Mouse (Mus musculus): ENCODE data around the gene Kmt2d. TPM values are rescaled to one million over a fixed set of nuclear protein-coding genes. Genes with fewer than 3 reads are reported as not detected.
A peak's percentile ranks its signal among the peaks of the same experiment; 100 is the strongest.

The Kmt2d gene
- polyA plus RNA-seq, 1 experiment from 2014 or later = 17.6 TPM

DNA sequence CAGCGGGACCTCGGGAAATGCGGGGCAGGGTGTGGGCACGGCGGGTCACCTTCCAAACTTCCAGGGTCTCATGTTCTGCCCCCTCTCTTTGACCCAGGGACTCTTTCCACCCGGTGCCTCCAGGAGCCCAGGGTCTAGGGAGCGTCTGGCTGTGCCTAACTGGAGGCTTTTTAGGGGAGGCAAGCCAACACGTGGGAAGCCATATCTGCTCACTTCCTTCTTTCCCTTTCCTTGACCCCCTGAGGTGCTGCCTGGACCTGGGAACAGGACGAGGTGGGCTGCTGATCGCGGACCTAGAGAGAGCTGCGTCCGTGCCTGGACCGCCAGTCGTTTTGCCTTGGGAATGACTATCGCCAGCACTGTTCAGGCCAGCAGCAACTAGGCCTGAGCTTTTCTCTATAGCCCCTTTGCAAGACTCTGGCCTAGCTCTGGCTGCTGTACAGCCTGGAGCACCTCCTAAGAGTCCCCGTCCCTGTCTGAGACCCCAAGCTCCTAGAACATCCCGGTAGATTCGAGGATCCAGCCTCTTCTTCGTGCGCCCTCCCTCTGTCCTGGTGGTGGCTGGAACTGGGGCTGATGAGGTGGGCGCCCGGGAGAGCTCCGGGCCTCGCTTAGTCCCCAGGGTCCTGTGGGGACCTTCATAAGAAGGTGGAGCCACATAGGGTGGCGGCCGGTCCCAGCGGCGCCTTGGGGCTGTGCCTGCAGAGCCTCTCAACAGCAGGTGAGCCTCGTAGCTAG lies 64.8 kb downstream of the Kmt2d start:
- H3K27ac ChIP-seq (replicated peaks; ENCODE audit: low read depth, low read length) = no peak overlapping the region
- peak overlapping the region; percentile 67 for H3K4me2 ChIP-seq (ENCODE audit: low read depth, severe bottlenecking)
- 4% methylated on average over 30 of the region's 30 CpGs for WGBS
- ATAC-seq (ENCODE audit: insufficient number of reproducible peaks, low FRiP score, low TSS enrichment, low read depth) = no peak
- peak overlapping the region; percentile 31 for H3K4me3 ChIP-seq (ENCODE audit: low read depth, low read length)
- peaks cover 21% of the 10 kb centered on the region for H3K4me1 ChIP-seq (ENCODE audit: control insufficient read depth, insufficient read depth, low read length)
- peak; percentile 56 for DNase-seq (ENCODE audit: low spot score)
- no peaks in the 10 kb centered on the region; the same call in 1 of the 2 replicates for H3K36me3 ChIP-seq (ENCODE audit: control insufficient read depth, insufficient read depth, low read length)
- no peaks in the 10 kb centered on the region for H3K9me3 ChIP-seq (ENCODE audit: control insufficient read depth, low read length)
- H3K27me3 ChIP-seq (ENCODE audit: control insufficient read depth, insufficient read depth, low read length) = peaks cover 91% of the 10 kb centered on the region
- no peak overlapping the region for H3K9ac ChIP-seq (ENCODE audit: low read length)

GRCm38 (mm10) chr15:98805324-98806040 lies 65.5 kb downstream of the Kmt2d start:
- H3K27ac ChIP-seq (replicated peaks; ENCODE audit: low read depth, low read length) = no peak overlapping the region
- H3K4me1 ChIP-seq (ENCODE audit: control insufficient read depth, insufficient read depth, low read length) = peaks cover 21% of the 10 kb centered on the region
- no peak for ATAC-seq (ENCODE audit: insufficient number of reproducible peaks, low FRiP score, low TSS enrichment, low read depth)
- peak overlapping the region; percentile 28; the same call in 1 of the 2 replicates for H3K9ac ChIP-seq (ENCODE audit: low read length)
- H3K9me3 ChIP-seq (ENCODE audit: control insufficient read depth, low read length) = no peaks in the 10 kb centered on the region
- DNase-seq (ENCODE audit: low spot score) = peak; percentile 80
- no peaks in the 10 kb centered on the region for H3K36me3 ChIP-seq (ENCODE audit: control insufficient read depth, insufficient read depth, low read length)
- WGBS = under 1% methylated on average over 64 of the region's 64 CpGs
- H3K4me3 ChIP-seq (ENCODE audit: low read depth, low read length) = peak overlapping the region; percentile 31
- peak overlapping the region; percentile 67 for H3K4me2 ChIP-seq (ENCODE audit: low read depth, severe bottlenecking)
- H3K27me3 ChIP-seq (ENCODE audit: control insufficient read depth, insufficient read depth, low read length) = peaks cover 96% of the 10 kb centered on the region

DNA sequence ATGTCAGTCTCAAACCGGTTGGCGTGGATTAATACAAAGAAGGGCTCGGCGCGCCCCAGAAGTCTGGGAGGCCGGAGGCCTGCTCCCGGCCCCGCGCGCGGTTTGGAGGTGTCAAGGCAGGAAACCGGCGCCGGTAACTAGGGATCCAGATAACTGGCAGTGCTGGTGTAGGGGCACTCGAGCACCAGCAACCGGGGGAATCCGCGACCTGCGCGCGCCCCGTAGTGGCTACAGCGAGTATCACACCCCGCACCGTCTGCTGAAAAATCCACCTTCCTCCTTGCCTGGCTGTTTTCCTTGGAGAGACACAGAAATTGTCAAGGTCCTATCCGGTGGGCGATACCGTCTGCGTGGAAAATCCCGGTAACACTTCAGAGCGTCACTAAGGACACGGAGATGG lies 67.0 kb downstream of the Kmt2d start:
- no peak for ATAC-seq (ENCODE audit: insufficient number of reproducible peaks, low FRiP score, low TSS enrichment, low read depth)
- H3K4me2 ChIP-seq (ENCODE audit: low read depth, severe bottlenecking) = no peak overlapping the region; the same call in 1 of the 2 replicates
- under 1% methylated on average over 32 of the region's 32 CpGs for WGBS

GRCm38 (mm10) chr15:98802926-98803325 lies 68.1 kb downstream of the Kmt2d start:
- H3K4me3 ChIP-seq (ENCODE audit: low read depth, low read length) = no peak overlapping the region
- no peak for DNase-seq (ENCODE audit: low spot score)
- 5% methylated on average over 8 of the region's 8 CpGs for WGBS

More for the DNA sequence above, 67.0 kb downstream of the Kmt2d start:
- Histone ChIP-seq H3K27ac (replicated peaks; ENCODE audit: low read depth, low read length) (no peak overlapping the region), H3K36me3 (ENCODE audit: control insufficient read depth, insufficient read depth, low read length) (no peaks in the 10 kb centered on the region), H3K4me1 (ENCODE audit: control insufficient read depth, insufficient read depth, low read length) (peaks cover 21% of the 10 kb centered on the region), H3K9ac (ENCODE audit: low read length) (no peak overlapping the region), H3K27me3 (ENCODE audit: control insufficient read depth, insufficient read depth, low read length) (peaks cover 98% of the 10 kb centered on the region), H3K9me3 (ENCODE audit: control insufficient read depth, low read length) (no peaks in the 10 kb centered on the region), H3K4me3 (ENCODE audit: low read depth, low read length) (no peak overlapping the region)
- peak; percentile 93 for DNase-seq (ENCODE audit: low spot score)

DNA sequence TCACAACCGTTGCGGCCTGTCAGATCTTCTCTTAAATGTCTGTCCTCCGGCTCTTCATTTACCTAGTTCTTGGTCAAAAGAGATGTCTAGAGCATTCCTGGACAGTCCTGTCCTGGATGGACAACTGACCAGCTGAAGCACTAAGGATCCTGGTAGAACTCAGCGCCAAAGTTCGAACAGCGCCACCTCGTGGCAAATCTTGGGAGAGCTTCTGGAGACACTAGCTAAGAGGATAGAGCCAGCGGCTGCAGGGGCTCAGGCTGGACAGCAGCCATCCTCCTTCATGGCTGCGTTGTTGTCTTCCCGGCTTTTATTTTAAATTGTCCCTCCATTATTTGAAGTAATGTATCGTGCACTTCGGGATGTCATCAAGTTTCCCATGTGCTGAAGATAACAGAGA lies 71.6 kb downstream of the Kmt2d start:
- peak; percentile 92 for DNase-seq (ENCODE audit: low spot score)
- Histone ChIP-seq H3K4me3 (ENCODE audit: low read depth, low read length) (no peak overlapping the region), H3K4me2 (ENCODE audit: low read depth, severe bottlenecking) (no peak overlapping the region)

More at GRCm38 (mm10) chr15:98802926-98803325, 68.1 kb downstream of the Kmt2d start:
- Histone ChIP-seq H3K4me1 (ENCODE audit: control insufficient read depth, insufficient read depth, low read length) (peaks cover 18% of the 10 kb centered on the region), H3K9ac (ENCODE audit: low read length) (no peak overlapping the region), H3K4me2 (ENCODE audit: low read depth, severe bottlenecking) (no peak overlapping the region), H3K27me3 (ENCODE audit: control insufficient read depth, insufficient read depth, low read length) (peaks cover 98% of the 10 kb centered on the region), H3K36me3 (ENCODE audit: control insufficient read depth, insufficient read depth, low read length) (no peaks in the 10 kb centered on the region), H3K9me3 (ENCODE audit: control insufficient read depth, low read length) (no peaks in the 10 kb centered on the region), H3K27ac (replicated peaks; ENCODE audit: low read depth, low read length) (no peak overlapping the region)
- ATAC-seq (ENCODE audit: insufficient number of reproducible peaks, low FRiP score, low TSS enrichment, low read depth) = no peak

GRCm38 (mm10) chr15:98798903-98799302 lies 72.1 kb downstream of the Kmt2d start:
- 49% methylated on average over 3 of the region's 3 CpGs for WGBS
- peaks cover 2% of the 10 kb centered on the region; the same call in 1 of the 2 replicates for H3K4me1 ChIP-seq (ENCODE audit: control insufficient read depth, insufficient read depth, low read length)

More for the DNA sequence above, 71.6 kb downstream of the Kmt2d start:
- H3K27ac ChIP-seq (replicated peaks; ENCODE audit: low read depth, low read length) = no peak overlapping the region
- no peaks in the 10 kb centered on the region for H3K9me3 ChIP-seq (ENCODE audit: control insufficient read depth, low read length)
- ATAC-seq (ENCODE audit: insufficient number of reproducible peaks, low FRiP score, low TSS enrichment, low read depth) = no peak
- peaks cover 95% of the 10 kb centered on the region for H3K27me3 ChIP-seq (ENCODE audit: control insufficient read depth, insufficient read depth, low read length)
- WGBS = 10% methylated on average over 12 of the region's 12 CpGs
- no peak overlapping the region for H3K9ac ChIP-seq (ENCODE audit: low read length)
- H3K36me3 ChIP-seq (ENCODE audit: control insufficient read depth, insufficient read depth, low read length) = no peaks in the 10 kb centered on the region
- peaks cover 2% of the 10 kb centered on the region; the same call in 1 of the 2 replicates for H3K4me1 ChIP-seq (ENCODE audit: control insufficient read depth, insufficient read depth, low read length)

DNA sequence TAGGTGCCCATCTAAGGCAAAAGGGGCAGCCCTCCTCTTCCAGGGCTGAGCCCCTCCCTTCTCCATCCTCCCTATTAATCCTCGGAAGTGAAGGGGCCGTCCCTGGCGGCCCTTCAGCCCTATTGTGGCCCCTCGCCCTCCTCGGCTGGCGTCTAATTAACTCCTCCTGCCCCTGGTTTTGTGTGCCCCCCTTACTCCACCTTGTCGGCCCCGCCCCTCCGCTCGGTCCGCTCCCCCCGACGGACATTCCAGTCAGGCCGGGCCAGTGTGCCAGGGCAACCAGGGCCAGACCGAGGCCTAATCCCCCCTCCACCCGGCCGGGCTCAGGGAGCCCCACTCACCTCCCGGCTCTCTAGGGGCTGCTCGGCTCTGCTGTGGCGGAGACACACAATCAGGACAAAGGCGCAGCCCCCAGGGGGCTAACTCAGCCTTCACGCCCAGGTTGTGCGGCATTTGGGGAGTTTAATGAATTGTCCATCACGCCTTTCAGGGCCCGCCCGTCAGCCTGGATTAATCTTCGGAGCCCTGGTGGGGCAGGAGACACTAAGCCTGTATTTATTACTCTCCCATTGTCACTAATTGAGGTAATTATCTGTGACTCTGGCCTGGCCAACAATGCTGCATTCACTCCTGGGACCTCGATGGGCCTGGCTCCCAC lies 73.0 kb downstream of the Kmt2d start:
- DNase-seq (ENCODE audit: low spot score) (no peak), ATAC-seq (ENCODE audit: insufficient number of reproducible peaks, low FRiP score, low TSS enrichment, low read depth) (no peak)
- peaks cover 7% of the 10 kb centered on the region for H3K4me1 ChIP-seq (ENCODE audit: control insufficient read depth, insufficient read depth, low read length)
- 1% methylated on average over 28 of the region's 28 CpGs for WGBS
- H3K27ac ChIP-seq (replicated peaks; ENCODE audit: low read depth, low read length) = no peak overlapping the region
- no peak overlapping the region for H3K9ac ChIP-seq (ENCODE audit: low read length)
- H3K36me3 ChIP-seq (ENCODE audit: control insufficient read depth, insufficient read depth, low read length) = no peaks in the 10 kb centered on the region
- peaks cover 95% of the 10 kb centered on the region for H3K27me3 ChIP-seq (ENCODE audit: control insufficient read depth, insufficient read depth, low read length)
- H3K9me3 ChIP-seq (ENCODE audit: control insufficient read depth, low read length) = no peaks in the 10 kb centered on the region
- no peak overlapping the region for H3K4me3 ChIP-seq (ENCODE audit: low read depth, low read length)
- H3K4me2 ChIP-seq (ENCODE audit: low read depth, severe bottlenecking) = no peak overlapping the region

More at GRCm38 (mm10) chr15:98798903-98799302, 72.1 kb downstream of the Kmt2d start:
- DNase-seq (ENCODE audit: low spot score) (no peak), ATAC-seq (ENCODE audit: insufficient number of reproducible peaks, low FRiP score, low TSS enrichment, low read depth) (no peak)
- no peak overlapping the region for H3K4me3 ChIP-seq (ENCODE audit: low read depth, low read length)
- no peaks in the 10 kb centered on the region for H3K36me3 ChIP-seq (ENCODE audit: control insufficient read depth, insufficient read depth, low read length)
- H3K9ac ChIP-seq (ENCODE audit: low read length) = no peak overlapping the region
- peaks cover 95% of the 10 kb centered on the region for H3K27me3 ChIP-seq (ENCODE audit: control insufficient read depth, insufficient read depth, low read length)
- no peaks in the 10 kb centered on the region for H3K9me3 ChIP-seq (ENCODE audit: control insufficient read depth, low read length)
- no peak overlapping the region for H3K27ac ChIP-seq (replicated peaks; ENCODE audit: low read depth, low read length)
- H3K4me2 ChIP-seq (ENCODE audit: low read depth, severe bottlenecking) = no peak overlapping the region
